Mouse (Mus musculus) small intestine, adult 2 months (tissue): Measurements from ENCODE around the gene Nckap5.

Experiments used
- CTCF ChIP-seq: fragments of 200-500 bp; IDR thresholded peaks from 2 replicates; pipeline ENCODE4 v1.5.1; 2012; ENCODE audit warnings: low read depth, mild to moderate bottlenecking, control low read depth, inconsistent platforms, low read length, moderate library complexity, mixed read lengths; ENCODE audit not compliant: insufficient replicate concordance, insufficient read length; ENCODE audit errors: extremely low read depth
- POLR2A ChIP-seq: fragments of 200-500 bp; IDR thresholded peaks from 2 replicates; pipeline ENCODE4 v1.6.1; 2012; ENCODE audit warnings: low read depth, mild to moderate bottlenecking, control low read depth, inconsistent platforms, low read length, moderate library complexity

GRCm38 (mm10) chr1:126612916-126613315 lies 217.7 kb downstream of the Nckap5 start:
- TF ChIP-seq CTCF (no peak), POLR2A (no peak)
